Mouse (Mus musculus) limb, embryonic 14.5 days (tissue): ENCODE data around the gene Gm8297. TPM values are rescaled to one million over a fixed set of nuclear protein-coding genes. Genes with fewer than 3 reads are reported as not detected.
"Not testable (repeated sequence)": the region's sequence is repeated elsewhere in the genome, so short reads cannot be mapped to it uniquely, and the experiment has no call there.

Experiments
- ATAC-seq: fragments of 200-750 bp; cut with Nextera tagmentation; 2 replicates; pipeline ENCODE4 v1.8.0; 2017; ENCODE audit warnings: low read depth, moderate number of reproducible peaks, moderate TSS enrichment; ENCODE audit not compliant: low FRiP score
- DNase-seq: peaks from one replicate; pipeline ENCODE4 v3.0.0-alpha.2; 2015; ENCODE audit warnings: low spot score
- H3K27ac ChIP-seq: fragments of 300-500 bp; sonication (generic); replicated peaks from 2 replicates; pipeline ENCODE4 v1.5.1; 2014; ENCODE audit warnings: low read depth, mild to moderate bottlenecking, low read length, moderate library complexity, mixed read lengths
- H3K27me3 ChIP-seq: fragments of 300-500 bp; sonication (generic); 2 replicates; pipeline ENCODE4 v1.6.1; 2014; ENCODE audit warnings: low read length, mixed read lengths; ENCODE audit not compliant: control insufficient read depth, insufficient read depth
- H3K36me3 ChIP-seq: fragments of 300-500 bp; sonication (generic); 2 replicates; pipeline ENCODE4 v1.6.1; 2014; ENCODE audit warnings: mild to moderate bottlenecking, low read length, moderate library complexity, mixed read lengths; ENCODE audit not compliant: control insufficient read depth, insufficient read depth
- H3K4me1 ChIP-seq: fragments of 300-500 bp; sonication (generic); 2 replicates; pipeline ENCODE4 v1.6.1; 2014; ENCODE audit warnings: antibody characterized with exemption, low read length, mixed read lengths; ENCODE audit not compliant: control insufficient read depth, insufficient read depth
- H3K4me2 ChIP-seq: fragments of 300-500 bp; sonication (generic); replicated peaks from 2 replicates; pipeline ENCODE4 v1.6.1; 2014; ENCODE audit warnings: low read depth, mild to moderate bottlenecking, low read length, moderate library complexity; ENCODE audit not compliant: severe bottlenecking
- H3K4me3 ChIP-seq: fragments of 300-500 bp; sonication (generic); replicated peaks from 2 replicates; pipeline ENCODE4 v1.5.1; 2014; ENCODE audit warnings: low read length
- H3K9ac ChIP-seq: fragments of 300-500 bp; sonication (generic); 2 replicates; pipeline ENCODE4 v1.6.1; 2014; ENCODE audit warnings: mild to moderate bottlenecking, low read depth, low read length, moderate library complexity; ENCODE audit not compliant: severe bottlenecking
- H3K9me3 ChIP-seq: fragments of 300-500 bp; sonication (generic); 2 replicates; pipeline ENCODE4 v1.6.1; 2016; ENCODE audit warnings: low read length; ENCODE audit not compliant: control insufficient read depth
- WGBS: fragments of 180-500 bp; shearing (Covaris S2); extraction: QIAGEN DNeasy Blood & Tissue Kit; methylation state at CpG from one replicate; pipeline ENCODE4 v1.1.7; 2014; 5-methylcytosine and 5-hydroxymethylcytosine counted together
- polyA plus RNA-seq, 2 experiments: library from polyadenylated mRNA; depleted of rRNA in 1 of 2; stranded (reverse) in 1 of 2; unstranded in 1 of 2; fragments of >200 nt; fragmentation: Nextera tagmentation in 1 of 2; extraction: Ambion mirVana in 1 of 2; gene quantifications; 2 replicates each; pipeline versions ENCODE4 v1.2.1 to v1.2.3; 2012 to 2014

Gm8297 gene
- polyA plus RNA-seq (2012; rRNA removed): not detected in 2 replicates
- not detected in 2 replicates for polyA plus RNA-seq (2014; fragmentation: Nextera tagmentation; extraction: Ambion mirVana)

GRCm38 (mm10) chr14:4983635-4984034 lies at the start of gene Gm8297:
Gene Gm8297 (plus strand): TSS chr14:4983935.
- H3K36me3 ChIP-seq, H3K4me3 ChIP-seq, H3K9ac ChIP-seq, H3K27me3 ChIP-seq, H3K4me2 ChIP-seq, H3K9me3 ChIP-seq, H3K4me1 ChIP-seq, H3K27ac ChIP-seq, ATAC-seq, DNase-seq: not testable (repeated sequence)

GRCm38 (mm10) chr14:5015591-5015990 lies 31.9 kb downstream of the Gm8297 start, which contains the start of gene Gm3298:
Gene Gm3298 (plus strand): TSS chr14:5015891.
- H3K9ac ChIP-seq, DNase-seq, H3K4me2 ChIP-seq, H3K27ac ChIP-seq, H3K36me3 ChIP-seq, H3K4me3 ChIP-seq, H3K4me1 ChIP-seq, H3K9me3 ChIP-seq, ATAC-seq, H3K27me3 ChIP-seq: not testable (repeated sequence)
- WGBS: no CpG with 5 or more reads among the region's 2 CpGs

Other genes starting within 250 kb of the Gm8297 start
- not detected in 2 replicates for gene Gm9602, start 207.6 kb upstream of the Gm8297 start, polyA plus RNA-seq (2012; rRNA removed)
- not detected in 2 replicates for gene Gm9602, start 207.6 kb upstream of the Gm8297 start, polyA plus RNA-seq (2014; fragmentation: Nextera tagmentation; extraction: Ambion mirVana)
- not detected in 2 replicates for gene Gm3269, start 145.8 kb upstream of the Gm8297 start, polyA plus RNA-seq (2012; rRNA removed)
- gene Gm3269, start 145.8 kb upstream of the Gm8297 start, polyA plus RNA-seq (2014; fragmentation: Nextera tagmentation; extraction: Ambion mirVana): not detected in 2 replicates
- 0.68 TPM in 1 of 2 replicates, not detected in the other for gene Gm3264, start 128.4 kb upstream of the Gm8297 start, polyA plus RNA-seq (2012; rRNA removed)
- gene Gm3264, start 128.4 kb upstream of the Gm8297 start, polyA plus RNA-seq (2014; fragmentation: Nextera tagmentation; extraction: Ambion mirVana): 0.57 TPM in 1 of 2 replicates, not detected in the other
- gene Gm3278, start 91.5 kb upstream of the Gm8297 start, polyA plus RNA-seq (2012; rRNA removed): 0.09 TPM in 1 of 2 replicates, not detected in the other
- gene Gm3278, start 91.5 kb upstream of the Gm8297 start, polyA plus RNA-seq (2014; fragmentation: Nextera tagmentation; extraction: Ambion mirVana): not detected in 2 replicates
- gene Gm3298, start 32.0 kb downstream of the Gm8297 start, polyA plus RNA-seq (2012; rRNA removed): not detected in 2 replicates
- gene Gm3298, start 32.0 kb downstream of the Gm8297 start, polyA plus RNA-seq (2014; fragmentation: Nextera tagmentation; extraction: Ambion mirVana): not detected in 2 replicates
- not detected in 2 replicates for gene 4930555G01Rik, start 66.7 kb downstream of the Gm8297 start, polyA plus RNA-seq (2012; rRNA removed)
- gene 4930555G01Rik, start 66.7 kb downstream of the Gm8297 start, polyA plus RNA-seq (2014; fragmentation: Nextera tagmentation; extraction: Ambion mirVana): not detected in 2 replicates
- 1.1 and 2.1 TPM in 2 replicates for gene Gm8281, start 87.1 kb downstream of the Gm8297 start, polyA plus RNA-seq (2012; rRNA removed)
- gene Gm8281, start 87.1 kb downstream of the Gm8297 start, polyA plus RNA-seq (2014; fragmentation: Nextera tagmentation; extraction: Ambion mirVana): 0.32 and 0.43 TPM in 2 replicates
- not detected in 2 replicates for gene Gm8279, start 147.6 kb downstream of the Gm8297 start, polyA plus RNA-seq (2012; rRNA removed)
- gene Gm8279, start 147.6 kb downstream of the Gm8297 start, polyA plus RNA-seq (2014; fragmentation: Nextera tagmentation; extraction: Ambion mirVana): not detected in 2 replicates
- gene Gm3317, start 180.6 kb downstream of the Gm8297 start, polyA plus RNA-seq (2012; rRNA removed): not detected in 2 replicates
- not detected in 2 replicates for gene Gm3317, start 180.6 kb downstream of the Gm8297 start, polyA plus RNA-seq (2014; fragmentation: Nextera tagmentation; extraction: Ambion mirVana)
- not detected in 2 replicates for gene Gm8271, start 201.9 kb downstream of the Gm8297 start, polyA plus RNA-seq (2012; rRNA removed)
- not detected in 2 replicates for gene Gm8271, start 201.9 kb downstream of the Gm8297 start, polyA plus RNA-seq (2014; fragmentation: Nextera tagmentation; extraction: Ambion mirVana)